Mouse (Mus musculus): ENCODE measurements around the gene Tent4b. TPM values are rescaled to one million over a fixed set of nuclear protein-coding genes. Genes with fewer than 3 reads are reported as not detected.

Tent4b gene
- 10.5 and 20.5 TPM in 2 replicates for polyA plus RNA-seq (2012; rRNA removed)

DNA sequence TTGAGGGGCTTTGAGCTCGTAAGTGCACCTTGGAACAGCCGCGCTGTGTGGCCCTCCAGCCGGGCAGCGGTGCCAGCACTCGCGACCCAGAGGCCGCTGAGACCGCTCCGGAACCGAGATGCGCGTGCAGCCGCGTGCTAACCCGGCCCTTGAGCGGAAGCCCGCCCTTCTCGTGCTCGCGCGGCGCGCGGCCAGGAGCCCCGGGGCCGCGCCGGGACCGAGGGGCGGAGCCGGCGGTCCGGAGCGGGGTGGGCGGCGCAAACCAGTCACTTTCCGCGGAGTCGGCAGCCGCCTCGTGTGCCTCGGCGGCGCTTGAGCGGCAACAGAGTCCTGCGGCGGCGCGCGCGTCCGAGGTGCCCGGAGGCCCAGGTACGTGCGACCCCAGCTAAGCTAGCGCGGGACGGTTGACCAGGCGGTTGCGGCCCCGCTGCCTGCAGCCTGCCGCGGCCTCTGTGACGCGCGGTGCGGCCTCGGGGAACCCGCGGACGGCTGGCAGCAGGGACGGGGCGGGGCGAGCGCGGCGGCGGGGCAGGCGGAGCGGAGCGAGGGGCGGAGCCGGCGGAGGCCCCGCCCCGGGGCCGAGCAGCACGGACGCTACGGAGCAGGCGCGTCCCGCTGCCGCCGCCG lies at the start of gene Tent4b:
Gene Tent4b, plus strand, starts transcription at position 269 of the 627 bp plus-strand sequence.
- Histone ChIP-seq H3K27ac (ENCODE audit: insufficient read depth, low read depth, low read length) (peak within 1 kb of the TSS; percentile 90), H3K4me3 (ENCODE audit: low read depth, low read length) (peak within 1 kb of the TSS; percentile 96), H3K4me1 (ENCODE audit: control insufficient read depth, insufficient read depth, insufficient read length, low read length) (peaks cover 9% of the 10 kb centered on the region; the same call in 1 of the 2 replicates), H3K36me3 (ENCODE audit: control insufficient read depth, insufficient read depth, low read length) (no peaks in the 10 kb centered on the region; the same call in 1 of the 2 replicates), H3K27me3 (ENCODE audit: control insufficient read depth, insufficient read depth, low read length) (no peaks in the 10 kb centered on the region)
- WGBS = 1% methylated on average over 90 of the region's 97 CpGs
- no peak for TF ChIP-seq CTCF (IDR thresholded peaks at IDR 0.05; ENCODE audit: extremely low read depth, insufficient read length, insufficient replicate concordance, low read depth, low read length)
- peak; percentile 60 for TF ChIP-seq POLR2A (IDR thresholded peaks at IDR 0.05; ENCODE audit: low read depth, low read length)

DNA sequence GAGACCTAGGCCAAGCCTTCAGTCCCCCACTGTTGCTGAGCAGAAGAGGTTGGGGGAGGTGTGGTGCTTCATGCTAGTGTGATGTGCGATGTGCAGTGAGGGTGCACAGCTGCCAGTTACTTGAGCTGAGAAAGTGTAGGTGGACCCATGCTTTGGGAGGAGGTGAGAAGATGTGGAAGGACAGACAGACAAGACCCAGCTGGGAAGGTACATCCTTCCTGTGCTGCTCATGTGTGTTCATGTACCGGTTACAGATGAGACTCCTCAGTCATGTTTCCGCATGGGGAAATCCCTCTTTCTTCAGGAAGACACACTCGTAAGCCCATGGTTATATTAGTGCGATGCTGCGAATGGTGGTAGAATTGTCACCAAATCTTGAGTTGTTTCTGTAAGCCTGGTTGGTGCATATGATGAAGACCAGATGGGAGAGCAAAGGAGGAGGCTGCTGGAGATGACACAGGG lies 48.1 kb upstream of the Tent4b start:
- Histone ChIP-seq H3K36me3 (ENCODE audit: control insufficient read depth, insufficient read depth, low read length) (peaks cover 23% of the 10 kb centered on the region), H3K27ac (ENCODE audit: insufficient read depth, low read depth, low read length) (no peak overlapping the region), H3K27me3 (ENCODE audit: control insufficient read depth, insufficient read depth, low read length) (no peaks in the 10 kb centered on the region), H3K4me3 (ENCODE audit: low read depth, low read length) (no peak overlapping the region), H3K4me1 (ENCODE audit: control insufficient read depth, insufficient read depth, insufficient read length, low read length) (no peaks in the 10 kb centered on the region)
- 93% methylated on average over 6 of the region's 6 CpGs for WGBS
- TF ChIP-seq POLR2A (IDR thresholded peaks at IDR 0.05; ENCODE audit: low read depth, low read length) (no peak), CTCF (IDR thresholded peaks at IDR 0.05; ENCODE audit: extremely low read depth, insufficient read length, insufficient replicate concordance, low read depth, low read length) (no peak)

DNA sequence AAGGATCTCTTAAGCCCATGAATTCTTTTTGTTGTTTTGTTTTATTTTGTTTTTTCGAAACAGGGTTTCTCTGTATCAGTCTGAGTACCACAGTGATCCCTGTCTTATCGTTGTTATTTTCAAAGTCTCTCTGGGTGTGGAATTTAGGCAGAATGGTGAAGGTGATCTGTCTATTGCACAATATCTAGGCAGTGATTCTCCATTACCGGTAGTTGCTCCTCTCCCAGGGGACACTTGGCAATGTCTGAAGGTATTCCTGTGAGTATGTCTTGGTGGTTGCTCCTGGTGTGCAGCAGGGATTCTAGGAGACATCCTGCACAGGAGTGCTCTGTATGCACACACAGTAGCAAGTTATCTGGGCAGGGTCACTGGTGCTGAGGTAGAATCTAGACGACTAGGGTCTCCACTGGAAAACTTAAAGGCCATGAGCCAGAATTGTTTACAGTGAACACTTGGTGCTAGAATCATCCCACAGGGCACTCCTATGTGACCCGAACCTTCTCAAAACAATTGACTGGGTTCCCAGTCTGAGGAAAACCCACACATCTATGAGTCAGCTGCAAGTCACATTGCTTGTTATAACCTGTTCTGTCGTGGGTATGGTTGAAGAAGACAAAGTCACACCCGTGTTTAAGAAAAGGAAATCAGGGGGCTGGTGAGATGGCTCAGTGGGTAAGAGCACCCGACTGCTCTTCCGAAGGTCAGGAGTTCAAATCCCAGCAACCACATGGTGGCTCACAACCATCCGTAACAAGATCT lies 38.6 kb upstream of the Tent4b start:
- WGBS = 81% methylated on average over 10 of the region's 10 CpGs
- Histone ChIP-seq H3K4me3 (ENCODE audit: low read depth, low read length) (no peak overlapping the region), H3K27ac (ENCODE audit: insufficient read depth, low read depth, low read length) (no peak overlapping the region), H3K4me1 (ENCODE audit: control insufficient read depth, insufficient read depth, insufficient read length, low read length) (peaks cover 3% of the 10 kb centered on the region; the same call in 1 of the 2 replicates), H3K36me3 (ENCODE audit: control insufficient read depth, insufficient read depth, low read length) (peaks cover 34% of the 10 kb centered on the region), H3K27me3 (ENCODE audit: control insufficient read depth, insufficient read depth, low read length) (no peaks in the 10 kb centered on the region)
- TF ChIP-seq POLR2A (IDR thresholded peaks at IDR 0.05; ENCODE audit: low read depth, low read length) = no peak
- TF ChIP-seq CTCF (IDR thresholded peaks at IDR 0.05; ENCODE audit: extremely low read depth, insufficient read length, insufficient replicate concordance, low read depth, low read length) = no peak

DNA sequence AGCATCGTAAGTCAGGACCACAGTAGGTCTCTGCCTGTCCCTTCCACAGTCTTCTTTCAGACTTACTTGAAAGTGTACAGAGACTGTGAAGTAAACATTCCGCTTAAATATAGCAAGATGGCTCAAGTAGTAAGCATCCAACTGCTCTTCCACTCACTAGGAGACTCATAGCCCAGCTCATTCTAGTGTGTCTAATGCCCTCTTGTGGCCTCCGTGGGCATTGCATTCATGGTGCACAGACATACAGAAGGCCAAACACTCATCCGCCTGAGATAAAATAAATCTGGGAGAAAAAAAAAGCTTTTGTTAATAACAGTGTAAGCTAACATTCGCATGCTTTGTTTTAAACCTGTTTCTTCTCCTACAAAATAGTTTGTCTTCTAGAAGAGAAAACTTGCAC lies 37.6 kb upstream of the Tent4b start:
- Histone ChIP-seq H3K27ac (ENCODE audit: insufficient read depth, low read depth, low read length) (no peak overlapping the region), H3K27me3 (ENCODE audit: control insufficient read depth, insufficient read depth, low read length) (no peaks in the 10 kb centered on the region), H3K4me1 (ENCODE audit: control insufficient read depth, insufficient read depth, insufficient read length, low read length) (peaks cover 3% of the 10 kb centered on the region; the same call in 1 of the 2 replicates), H3K36me3 (ENCODE audit: control insufficient read depth, insufficient read depth, low read length) (peaks cover 33% of the 10 kb centered on the region), H3K4me3 (ENCODE audit: low read depth, low read length) (no peak overlapping the region)
- 76% methylated on average over 5 of the region's 5 CpGs for WGBS
- TF ChIP-seq CTCF (IDR thresholded peaks at IDR 0.05; ENCODE audit: extremely low read depth, insufficient read length, insufficient replicate concordance, low read depth, low read length) (peak; percentile 66; the same call in 1 of the 2 replicates), POLR2A (IDR thresholded peaks at IDR 0.05; ENCODE audit: low read depth, low read length) (no peak)

DNA sequence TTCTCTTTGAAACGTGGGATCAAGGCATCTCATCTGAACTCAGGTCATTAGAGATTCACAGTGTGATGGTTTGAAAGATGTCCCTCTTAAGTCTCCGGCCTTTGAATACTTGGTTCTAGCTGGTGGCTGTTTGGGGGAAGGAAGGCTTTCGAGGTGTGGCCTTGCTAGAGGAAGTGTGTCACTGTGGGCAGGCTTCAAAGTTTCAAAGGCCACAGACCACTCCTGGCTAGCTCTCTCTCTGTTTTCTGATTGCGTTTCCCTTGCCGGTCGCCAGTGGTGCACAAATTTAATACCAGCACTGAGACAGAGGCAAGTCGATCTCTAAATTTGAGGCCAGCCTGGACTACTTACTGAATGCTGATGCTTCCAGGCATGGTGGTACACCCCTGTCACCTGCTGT lies 23.7 kb upstream of the Tent4b start:
- 68% methylated on average over 7 of the region's 7 CpGs for WGBS
- TF ChIP-seq CTCF (IDR thresholded peaks at IDR 0.05; ENCODE audit: extremely low read depth, insufficient read length, insufficient replicate concordance, low read depth, low read length) = no peak
- TF ChIP-seq POLR2A (IDR thresholded peaks at IDR 0.05; ENCODE audit: low read depth, low read length) = no peak
- Histone ChIP-seq H3K4me3 (ENCODE audit: low read depth, low read length) (no peak overlapping the region), H3K4me1 (ENCODE audit: control insufficient read depth, insufficient read depth, insufficient read length, low read length) (no peaks in the 10 kb centered on the region; the same call in 1 of the 2 replicates), H3K36me3 (ENCODE audit: control insufficient read depth, insufficient read depth, low read length) (peaks cover 10% of the 10 kb centered on the region; the same call in 1 of the 2 replicates), H3K27me3 (ENCODE audit: control insufficient read depth, insufficient read depth, low read length) (no peaks in the 10 kb centered on the region), H3K27ac (ENCODE audit: insufficient read depth, low read depth, low read length) (no peak overlapping the region)

DNA sequence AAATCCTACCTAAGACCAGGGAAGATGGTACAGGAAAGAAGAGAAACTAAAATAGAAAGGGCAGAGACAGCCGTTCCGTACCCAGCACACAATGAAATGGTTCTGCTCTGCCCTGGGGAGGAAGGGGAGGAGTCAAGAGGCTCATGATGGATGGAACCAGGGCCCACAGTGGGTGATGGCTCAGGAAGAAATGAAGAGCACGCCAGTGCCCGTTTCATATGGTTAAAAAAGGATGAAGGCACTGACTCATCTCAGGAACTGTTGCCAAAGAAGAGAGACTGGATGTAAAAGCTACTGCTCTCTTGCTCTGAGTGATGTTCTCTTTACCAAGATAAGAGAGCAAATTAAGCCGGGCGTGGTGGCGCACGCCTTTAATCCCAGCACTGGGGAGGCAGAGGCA lies 21.7 kb upstream of the Tent4b start:
- Histone ChIP-seq H3K27ac (ENCODE audit: insufficient read depth, low read depth, low read length) (no peak overlapping the region), H3K27me3 (ENCODE audit: control insufficient read depth, insufficient read depth, low read length) (no peaks in the 10 kb centered on the region), H3K4me3 (ENCODE audit: low read depth, low read length) (no peak overlapping the region), H3K4me1 (ENCODE audit: control insufficient read depth, insufficient read depth, insufficient read length, low read length) (no peaks in the 10 kb centered on the region; the same call in 1 of the 2 replicates), H3K36me3 (ENCODE audit: control insufficient read depth, insufficient read depth, low read length) (no peaks in the 10 kb centered on the region)
- 83% methylated on average over 8 of the region's 8 CpGs for WGBS
- TF ChIP-seq POLR2A (IDR thresholded peaks at IDR 0.05; ENCODE audit: low read depth, low read length) (no peak), CTCF (IDR thresholded peaks at IDR 0.05; ENCODE audit: extremely low read depth, insufficient read length, insufficient replicate concordance, low read depth, low read length) (no peak)

DNA sequence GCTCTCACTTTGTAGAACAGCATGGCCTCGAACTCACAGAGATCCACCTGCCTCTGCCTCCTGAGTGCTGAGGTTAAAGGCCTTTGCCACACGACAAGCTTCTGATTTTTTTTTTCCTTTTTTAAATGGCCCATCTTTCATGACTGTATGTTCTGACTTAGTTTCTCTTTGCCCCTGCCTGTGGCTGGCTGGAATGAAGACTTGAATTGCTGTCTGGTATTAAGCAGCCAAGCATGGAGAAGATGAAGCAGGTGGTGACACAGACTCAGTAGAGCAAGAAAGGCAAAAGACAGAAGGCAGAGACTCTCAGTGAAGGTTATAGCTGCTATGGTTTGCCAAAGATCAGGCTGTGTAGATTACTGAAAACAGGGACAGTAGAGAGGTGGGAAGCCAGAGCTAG lies 15.9 kb upstream of the Tent4b start:
- Histone ChIP-seq H3K4me1 (ENCODE audit: control insufficient read depth, insufficient read depth, insufficient read length, low read length) (no peaks in the 10 kb centered on the region), H3K4me3 (ENCODE audit: low read depth, low read length) (no peak overlapping the region), H3K27me3 (ENCODE audit: control insufficient read depth, insufficient read depth, low read length) (no peaks in the 10 kb centered on the region), H3K27ac (ENCODE audit: insufficient read depth, low read depth, low read length) (no peak overlapping the region), H3K36me3 (ENCODE audit: control insufficient read depth, insufficient read depth, low read length) (no peaks in the 10 kb centered on the region)
- WGBS = 77% methylated on average over 2 of the region's 2 CpGs
- TF ChIP-seq POLR2A (IDR thresholded peaks at IDR 0.05; ENCODE audit: low read depth, low read length) (no peak), CTCF (IDR thresholded peaks at IDR 0.05; ENCODE audit: extremely low read depth, insufficient read length, insufficient replicate concordance, low read depth, low read length) (no peak)

All from small intestine, adult 2 months (tissue).